Mouse (Mus musculus): ENCODE data around the gene Max.

DNA sequence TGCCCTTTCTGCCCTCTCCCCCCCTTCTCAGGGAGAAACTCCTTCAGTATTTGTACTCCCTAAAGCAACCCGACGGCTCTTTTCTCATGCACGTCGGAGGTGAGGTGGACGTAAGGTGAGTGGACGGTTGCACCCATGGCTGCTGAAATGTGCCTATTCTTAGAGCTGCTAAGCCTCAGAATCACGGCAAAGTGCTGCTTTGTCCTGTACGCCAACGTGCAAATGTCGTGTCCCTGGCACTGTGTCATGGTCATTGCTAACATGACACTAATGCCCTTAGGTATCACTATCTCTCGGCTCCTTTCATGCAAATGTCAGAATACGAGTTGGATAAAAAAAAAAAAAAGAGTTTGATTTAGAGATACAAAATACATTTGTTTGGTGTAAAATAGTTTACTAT lies 74.1 kb downstream of the Max start:
- no peak for TF ChIP-seq CTCF (IDR thresholded peaks at IDR 0.05; ENCODE audit: low read depth)
- TF ChIP-seq EP300 (IDR thresholded peaks at IDR 0.05; ENCODE audit: low read depth) = no peak

All from heart, postnatal 0 days (tissue).